Mouse (Mus musculus) cerebellum, adult 11-12 months (tissue): Measurements from ENCODE around the gene Calr4.
A peak's percentile ranks its signal among the peaks of the same experiment; 100 is the strongest.

Source experiments
- DNase-seq: peaks from one replicate; pipeline ENCODE4 v3.0.0; 2022

Calr4 gene

DNA sequence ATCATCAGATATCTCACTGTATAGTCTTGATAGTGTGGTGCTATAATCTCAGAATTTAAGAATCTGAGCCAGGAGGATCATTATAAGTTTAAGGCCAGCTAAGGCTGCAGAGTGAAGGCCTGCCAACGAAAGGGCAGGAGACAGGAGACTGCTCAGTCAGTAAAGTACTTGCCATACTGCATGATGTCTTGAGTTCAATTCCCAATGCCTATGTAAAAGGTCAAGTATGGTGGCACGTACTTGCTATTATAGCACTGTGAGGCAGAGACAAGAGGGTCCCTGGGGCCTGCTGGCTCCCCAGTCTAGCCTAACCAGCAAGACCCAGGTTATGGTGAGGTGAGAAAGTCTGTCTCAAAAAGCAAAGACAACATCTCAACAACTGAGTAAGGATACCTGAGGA, at the start of gene Calr4:
Gene Calr4, plus strand, starts transcription at position 301 of the 400 bp plus-strand sequence.
- DNase-seq = no peak

DNA sequence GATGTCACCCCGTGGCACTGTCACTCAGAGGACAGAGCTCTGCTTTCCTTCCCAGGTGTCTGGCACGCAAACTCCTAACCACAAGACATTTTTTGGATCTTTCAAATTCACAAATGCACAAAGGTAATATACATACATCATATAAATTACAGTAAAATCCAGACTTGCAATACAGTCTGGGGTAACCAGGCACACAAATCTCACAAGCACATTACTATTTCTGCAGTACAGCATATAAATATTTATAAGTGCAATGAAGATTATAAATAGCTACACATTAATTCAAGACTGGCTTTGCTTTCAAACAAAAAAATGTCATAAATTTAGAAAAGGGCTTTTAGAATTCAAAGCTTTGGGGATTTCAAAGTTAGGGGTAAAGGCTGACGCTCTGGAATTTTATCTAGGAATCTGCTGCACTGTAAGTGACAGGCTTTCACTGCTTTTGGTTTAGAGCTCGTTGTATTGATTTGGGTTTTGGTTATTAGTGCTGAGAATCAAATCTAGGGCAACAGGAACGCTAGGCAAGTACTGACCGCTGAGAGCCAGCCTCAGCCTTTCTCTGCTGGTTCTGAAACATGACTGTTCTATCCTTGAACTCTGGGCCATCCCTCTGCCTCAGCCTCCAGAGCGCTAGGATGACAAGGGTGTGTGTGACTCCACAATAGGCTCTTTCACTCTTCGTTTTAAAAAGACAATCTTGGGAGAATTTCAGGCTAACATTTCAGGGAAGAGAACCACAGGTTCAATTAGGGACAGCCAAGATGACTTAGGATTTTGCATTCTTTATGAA, 48.5 kb upstream of the Calr4 start:
- DNase-seq = no peak

DNA sequence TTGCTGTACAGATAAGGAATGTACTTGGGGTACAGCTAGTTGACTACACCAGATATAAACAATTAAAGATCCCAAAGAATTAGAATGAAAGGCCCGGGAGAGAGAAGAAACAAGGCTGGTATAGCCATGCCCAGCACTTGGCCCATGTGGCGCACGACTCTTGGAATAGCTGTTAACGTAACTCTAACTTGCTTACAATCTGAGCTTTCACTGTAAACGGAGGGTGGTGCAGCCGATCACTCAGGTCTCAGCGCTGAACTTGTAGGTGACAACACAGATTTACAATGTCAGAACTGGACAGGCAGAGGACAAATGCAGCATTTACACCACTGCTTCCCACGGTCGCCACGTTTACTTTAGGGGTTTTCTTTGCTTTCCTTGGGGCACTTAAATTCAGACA, 42.7 kb upstream of the Calr4 start:
- DNase-seq = no peak

DNA sequence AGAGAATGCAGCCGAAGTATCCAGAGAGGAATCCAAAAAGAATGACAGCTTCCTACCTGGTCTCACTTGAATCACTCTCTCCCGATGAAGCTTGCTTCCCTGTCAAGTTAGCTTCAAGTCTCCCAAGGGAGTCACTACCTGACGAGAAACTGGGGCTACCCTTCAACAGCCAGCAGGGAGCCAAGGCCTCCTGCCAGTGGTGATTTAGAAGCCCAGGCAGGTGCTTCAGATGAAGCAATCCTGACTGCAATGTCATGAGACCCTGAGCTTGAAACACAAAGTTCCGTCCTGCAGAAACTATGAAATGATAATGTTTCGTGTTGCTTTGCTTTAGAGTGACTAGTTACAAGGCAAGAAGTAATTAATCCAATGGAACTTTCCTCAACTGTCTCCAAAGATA, 40.4 kb upstream of the Calr4 start:
- DNase-seq = no peak

GRCm38 (mm10) chr4:109195900-109196629, 38.2 kb upstream of the Calr4 start:
- no peak for DNase-seq

- DNase-seq = no peak
Measured at GRCm38 (mm10) chr4:109199069-109199468, 35.2 kb upstream of the Calr4 start.

DNA sequence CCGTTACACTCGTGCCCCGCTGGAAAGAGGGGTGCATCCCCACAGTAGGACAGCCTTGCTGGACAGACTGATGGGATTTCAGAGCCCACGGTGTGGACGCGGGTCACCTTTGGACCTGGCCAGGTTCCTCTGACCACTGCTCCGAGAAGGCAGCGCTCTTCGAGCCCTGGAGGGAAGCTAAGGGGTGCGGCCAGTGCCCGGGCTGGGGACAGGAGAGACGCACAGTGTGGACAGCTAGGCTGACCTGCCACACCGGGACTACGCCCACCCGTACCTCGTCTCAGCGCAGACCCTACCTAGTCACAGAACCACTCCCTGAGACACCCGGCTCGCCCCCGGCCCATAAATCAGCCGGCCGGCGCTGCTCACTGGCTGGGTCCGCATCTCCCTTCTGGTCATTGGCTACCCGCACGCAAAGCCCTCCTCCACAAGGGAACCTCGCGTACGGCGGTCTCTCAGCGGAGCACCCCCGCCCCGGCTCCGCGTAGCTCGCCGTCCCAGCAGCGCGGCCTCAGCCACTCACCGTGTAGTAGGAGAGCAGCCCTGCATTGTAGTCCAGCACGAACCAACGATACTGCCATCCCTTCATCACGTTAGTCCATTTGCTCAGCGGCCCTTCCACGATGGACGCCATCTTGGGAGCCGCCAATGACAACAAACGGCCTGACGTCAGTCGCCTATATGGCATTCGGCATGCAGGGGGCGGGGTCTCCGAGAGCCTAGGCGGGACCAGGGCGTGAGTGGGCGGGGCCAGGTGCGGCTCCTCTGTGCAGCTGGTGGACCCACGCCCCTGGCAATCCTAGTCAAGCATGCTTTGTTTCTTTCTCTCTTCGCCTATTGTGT, 32.5 kb upstream of the Calr4 start, which contains the start of gene Osbpl9:
Gene Osbpl9, minus strand, starts transcription at position 691 of the 843 bp plus-strand sequence.
- DNase-seq = peak; percentile 96

GRCm38 (mm10) chr4:109203931-109204330, 30.4 kb upstream of the Calr4 start:
- no peak for DNase-seq

DNA sequence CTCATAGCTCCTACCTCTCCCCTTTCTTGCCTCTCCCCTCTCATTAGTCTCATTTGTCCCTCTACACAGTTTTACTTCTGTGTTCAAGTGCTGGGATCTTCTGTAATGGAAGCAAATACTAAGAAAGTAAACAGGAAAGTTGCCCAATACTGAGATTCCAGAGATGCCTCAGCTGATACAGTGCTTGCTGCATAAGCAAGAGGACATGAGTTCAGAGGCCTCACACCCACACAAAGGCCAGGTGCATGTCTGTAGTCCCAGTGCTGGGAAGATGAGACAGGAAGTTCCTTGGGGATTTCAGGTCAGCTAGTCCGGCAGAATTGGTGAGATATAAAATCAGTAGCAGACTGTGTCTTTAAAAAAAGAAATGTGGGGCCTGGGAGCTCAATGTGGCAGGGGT, 29.9 kb upstream of the Calr4 start:
- no peak for DNase-seq

DNA sequence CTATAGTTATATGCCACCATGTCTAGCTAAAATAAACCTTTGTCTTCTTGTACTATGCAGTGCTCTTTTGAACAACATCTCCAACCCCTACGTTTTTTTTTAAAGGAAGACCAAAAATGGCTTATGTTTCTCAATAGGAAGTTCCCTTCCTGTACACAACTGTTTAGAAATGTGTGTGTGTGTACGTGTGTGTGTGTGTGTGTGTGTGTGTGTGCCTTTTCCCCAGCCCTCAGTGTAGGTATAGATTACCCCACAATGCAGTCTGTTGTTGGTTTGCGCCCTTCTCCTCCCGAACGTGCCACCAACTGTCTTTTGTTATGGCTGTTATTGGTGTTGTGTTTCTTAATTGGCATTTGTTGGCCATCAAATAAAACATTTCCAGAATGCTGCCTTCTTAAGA, 26.8 kb upstream of the Calr4 start:
- no peak for DNase-seq

GRCm38 (mm10) chr4:109210253-109210652, 24.0 kb upstream of the Calr4 start:
- DNase-seq = no peak

GRCm38 (mm10) chr4:109210881-109211280, 23.4 kb upstream of the Calr4 start:
- no peak for DNase-seq

DNA sequence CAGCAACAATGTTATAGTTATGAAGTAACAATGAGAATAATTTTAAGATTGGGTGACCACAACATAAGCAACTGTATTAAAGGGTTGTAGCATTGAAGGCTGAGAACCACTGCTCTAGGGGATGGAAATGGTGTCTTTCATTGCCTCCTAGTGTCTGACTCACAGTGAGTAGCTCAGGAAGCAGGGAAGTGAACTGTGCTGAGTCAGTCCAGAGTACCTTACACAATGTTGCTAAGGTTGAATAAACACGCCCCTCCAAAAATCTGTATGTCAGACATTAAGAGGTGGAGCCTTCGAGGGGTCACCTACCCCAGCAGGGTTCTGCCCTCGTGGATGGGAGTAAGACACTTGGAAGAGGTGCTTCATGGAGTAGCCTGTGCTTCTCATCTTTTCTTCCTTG, 20.3 kb upstream of the Calr4 start:
- no peak for DNase-seq

- no peak for DNase-seq
Measured at GRCm38 (mm10) chr4:109218008-109218407, 16.3 kb upstream of the Calr4 start.

- DNase-seq = no peak
Measured at GRCm38 (mm10) chr4:109220441-109220940, 13.8 kb upstream of the Calr4 start.

DNA sequence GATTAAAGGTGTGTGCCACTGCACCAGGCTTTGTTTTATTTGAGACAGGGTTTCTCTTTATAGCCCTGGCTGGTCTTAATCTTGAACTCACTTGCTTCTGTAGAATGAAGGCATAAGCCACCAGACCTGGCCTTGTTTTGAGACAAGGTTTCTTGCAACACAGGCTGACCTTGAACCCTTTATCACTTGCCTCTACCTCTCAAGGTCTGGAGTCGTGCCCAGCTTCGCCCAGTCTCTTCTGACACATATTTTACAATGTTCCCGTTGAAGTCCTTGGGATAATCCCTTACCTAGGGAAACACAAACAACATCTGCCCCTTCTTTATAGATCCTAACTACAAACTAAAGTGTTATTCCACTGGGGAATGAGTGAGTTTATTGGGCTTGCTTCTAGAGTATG, 12.3 kb upstream of the Calr4 start:
- no peak for DNase-seq

DNA sequence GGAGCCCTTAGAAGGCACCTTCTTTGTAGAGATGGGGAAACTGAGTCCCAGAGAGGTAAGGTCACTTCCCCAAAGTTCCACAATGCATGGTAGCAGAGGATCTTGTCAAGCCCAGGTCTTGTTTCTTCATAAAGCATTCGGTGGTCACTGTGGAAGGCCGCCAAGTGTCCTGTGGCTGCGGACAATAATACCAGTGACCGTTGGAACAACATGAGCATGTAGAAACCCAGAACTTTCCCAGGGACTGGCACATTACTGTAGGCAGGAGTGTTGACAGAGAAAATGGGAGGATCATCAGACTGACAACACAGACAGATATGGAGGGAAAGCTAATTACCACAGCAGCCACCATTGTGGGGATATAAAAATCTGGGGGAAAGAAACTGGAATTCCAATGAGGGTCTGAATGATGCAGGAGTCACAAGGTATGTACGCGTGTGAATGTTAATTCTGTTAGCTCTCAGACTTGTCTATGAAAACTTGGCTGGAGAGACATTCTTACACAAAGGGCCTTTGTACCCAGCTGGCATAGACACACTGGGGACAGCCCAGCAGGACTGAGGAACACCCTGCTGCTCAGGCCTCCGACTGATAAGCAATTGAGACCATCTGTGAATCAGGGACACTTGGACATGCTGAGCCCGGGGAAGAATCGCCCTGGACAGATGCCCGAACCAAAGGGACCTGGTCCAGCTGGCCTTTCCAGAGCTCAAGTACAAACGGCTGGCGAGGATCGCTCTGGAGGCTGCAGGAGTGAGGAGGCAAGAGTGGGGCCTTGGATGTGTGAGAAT, 9.3 kb upstream of the Calr4 start:
- DNase-seq = peak; percentile 92

GRCm38 (mm10) chr4:109225606-109226005, 8.7 kb upstream of the Calr4 start:
- no peak for DNase-seq

GRCm38 (mm10) chr4:109226071-109226470, 8.2 kb upstream of the Calr4 start:
- no peak for DNase-seq

- no peak for DNase-seq
Measured at GRCm38 (mm10) chr4:109229766-109230279, 4.5 kb upstream of the Calr4 start.

DNA sequence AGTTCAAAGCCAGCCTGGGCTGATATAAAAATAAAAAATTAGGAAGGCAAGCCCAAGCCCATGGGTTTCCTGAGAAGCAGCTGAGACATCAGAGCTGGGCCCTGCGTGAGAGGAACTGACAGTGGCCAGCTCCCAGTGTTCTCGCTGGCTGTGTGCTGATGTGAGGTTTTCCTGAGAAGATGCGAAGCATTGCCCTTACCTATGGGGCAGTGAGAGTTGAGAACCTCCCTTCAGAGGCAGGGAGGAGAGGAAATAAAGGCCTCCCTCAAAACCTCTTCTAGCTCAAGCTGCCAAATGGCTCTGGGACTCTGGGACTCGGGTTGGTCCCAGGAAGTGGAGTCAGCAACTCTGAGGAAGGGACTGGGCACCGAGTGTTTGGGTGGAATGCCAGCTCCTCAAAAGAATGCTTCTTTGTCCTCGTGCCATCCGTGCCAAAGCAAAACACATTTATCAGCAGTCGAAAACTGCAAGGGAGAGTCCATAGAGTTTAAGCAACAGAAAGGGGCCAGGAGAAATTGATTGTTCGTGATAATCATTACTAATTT, 593 bp downstream of the Calr4 start:
- DNase-seq = peak; percentile 23
